Mouse (Mus musculus) limb, embryonic 12.5 days (tissue): Measurements from ENCODE around the gene Cul5. TPM values are rescaled to one million over a fixed set of nuclear protein-coding genes. Genes with fewer than 3 reads are reported as not detected.

Experiments used
- ATAC-seq: fragments of 200-750 bp; cut with Nextera tagmentation; 2 replicates; pipeline ENCODE4 v1.8.0; 2017; ENCODE audit warnings: low read depth, moderate TSS enrichment; ENCODE audit not compliant: insufficient number of reproducible peaks, insufficient read depth, low FRiP score, low TSS enrichment
- H3K27ac ChIP-seq: fragments of 300-500 bp; sonication (generic); 2 replicates; pipeline ENCODE4 v1.5.1; 2016; ENCODE audit warnings: mild to moderate bottlenecking, moderate library complexity
- H3K27me3 ChIP-seq: fragments of 300-500 bp; sonication (generic); 2 replicates; pipeline ENCODE4 v1.6.1; 2016; ENCODE audit warnings: mild to moderate bottlenecking, moderate library complexity
- H3K36me3 ChIP-seq: fragments of 300-500 bp; sonication (generic); 2 replicates; pipeline ENCODE4 v1.6.1; 2016; ENCODE audit warnings: mild to moderate bottlenecking, moderate library complexity
- H3K4me1 ChIP-seq: fragments of 300-500 bp; sonication (generic); replicated peaks from 2 replicates; pipeline ENCODE4 v1.6.1; 2016
- H3K4me2 ChIP-seq: fragments of 300-500 bp; sonication (generic); 2 replicates; pipeline ENCODE4 v1.6.1; 2016; ENCODE audit warnings: mild to moderate bottlenecking, moderate library complexity
- H3K4me3 ChIP-seq: fragments of 300-500 bp; sonication (generic); replicated peaks from 2 replicates; pipeline ENCODE4 v1.5.1; 2016; ENCODE audit warnings: mild to moderate bottlenecking
- H3K9ac ChIP-seq: fragments of 300-500 bp; sonication (generic); replicated peaks from 2 replicates; pipeline ENCODE4 v1.6.1; 2016; ENCODE audit warnings: mild to moderate bottlenecking, moderate library complexity
- H3K9me3 ChIP-seq: fragments of 300-500 bp; sonication (generic); 2 replicates; pipeline ENCODE4 v1.6.1; 2016; ENCODE audit warnings: mild to moderate bottlenecking, moderate library complexity
- WGBS: fragments of 180-500 bp; shearing (Covaris S2); methylation state at CpG from one replicate; pipeline ENCODE4 v1.1.7; 2016; 5-methylcytosine and 5-hydroxymethylcytosine counted together
- polyA plus RNA-seq: library from polyadenylated mRNA; unstranded; fragments of >200 nt; fragmentation: Nextera tagmentation; extraction: Ambion mirVana; gene quantifications from 2 replicates; pipeline ENCODE4 v1.2.1, GENCODE M21; 2016

Gene Cul5
- polyA plus RNA-seq, 1 experiment from 2014 or later = 47.2 TPM

- no peaks in the 10 kb centered on the region for H3K27me3 ChIP-seq
- no peaks in the 10 kb centered on the region for H3K36me3 ChIP-seq
- no peak overlapping the region for H3K9ac ChIP-seq
- H3K27ac ChIP-seq = no peak overlapping the region
- WGBS = 26% methylated on average over 3 of the region's 3 CpGs
- no peak overlapping the region for H3K4me2 ChIP-seq
- H3K9me3 ChIP-seq = no peaks in the 10 kb centered on the region
- H3K4me3 ChIP-seq = no peak overlapping the region
- H3K4me1 ChIP-seq = no peaks in the 10 kb centered on the region
- ATAC-seq = no peak
Observed at GRCm38 (mm10) chr9:53673571-53673970, 3.8 kb upstream of the Cul5 start.

- under 1% methylated on average over 74 of the region's 74 CpGs for WGBS
- Histone ChIP-seq H3K27me3 (no peaks in the 10 kb centered on the region), H3K27ac (peak overlapping the region; percentile 97), H3K4me2 (peak overlapping the region; percentile 84), H3K9me3 (no peaks in the 10 kb centered on the region), H3K4me1 (peaks cover 17% of the 10 kb centered on the region), H3K9ac (peak overlapping the region; percentile 96), H3K36me3 (no peaks in the 10 kb centered on the region), H3K4me3 (peak overlapping the region; percentile 91)
- peak; percentile 96 for ATAC-seq
Observed at GRCm38 (mm10) chr9:53667020-53667669, 2.7 kb downstream of the Cul5 start.

- ATAC-seq = peak; percentile 49; the same call in 1 of the 2 replicates
Observed at GRCm38 (mm10) chr9:53666665-53667019, 3.2 kb downstream of the Cul5 start.

DNA sequence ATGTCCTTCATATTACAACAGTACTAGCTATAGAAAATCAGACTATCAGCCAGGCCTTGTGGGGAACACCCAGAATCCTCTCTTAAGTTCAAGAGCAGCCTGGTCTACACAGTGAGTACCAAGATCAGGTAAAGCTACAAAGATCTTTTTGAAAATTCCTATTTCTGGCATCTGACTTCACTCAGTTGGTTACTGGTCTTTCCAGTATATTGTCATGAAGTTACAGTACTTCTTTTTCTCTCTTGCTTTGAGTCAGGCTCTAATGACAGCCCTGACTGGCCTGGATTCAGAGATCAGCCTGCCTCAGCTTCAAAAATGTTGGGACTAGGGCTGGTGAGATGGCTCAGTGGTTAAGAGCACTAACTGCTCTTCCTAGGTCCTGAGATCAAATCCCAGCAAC is 4.4 kb downstream of the Cul5 start:
- no peak overlapping the region for H3K9ac ChIP-seq
- H3K4me2 ChIP-seq = peak overlapping the region; percentile 84
- H3K27ac ChIP-seq = no peak overlapping the region
- H3K9me3 ChIP-seq = no peaks in the 10 kb centered on the region
- no peak for ATAC-seq
- H3K4me3 ChIP-seq = no peak overlapping the region
- no peaks in the 10 kb centered on the region for H3K27me3 ChIP-seq
- H3K36me3 ChIP-seq = 0 out of 2 replicates have a peak, but pooled peaks cover 3% of the 10 kb centered on the region
- peaks cover 17% of the 10 kb centered on the region for H3K4me1 ChIP-seq

More at GRCm38 (mm10) chr9:53666665-53667019, 3.2 kb downstream of the Cul5 start:
- Histone ChIP-seq H3K27me3 (no peaks in the 10 kb centered on the region), H3K4me3 (peak overlapping the region; percentile 91), H3K9me3 (no peaks in the 10 kb centered on the region), H3K9ac (peak overlapping the region; percentile 96), H3K36me3 (no peaks in the 10 kb centered on the region), H3K27ac (peak overlapping the region; percentile 97), H3K4me2 (peak overlapping the region; percentile 84), H3K4me1 (peaks cover 17% of the 10 kb centered on the region)
- whole genome bisulfite sequencing = under 1% methylated on average over 28 of the region's 28 CpGs

- H3K9ac ChIP-seq = no peak overlapping the region
- 0 out of 2 replicates have a peak, but pooled peaks cover 3% of the 10 kb centered on the region for H3K36me3 ChIP-seq
- no peak overlapping the region for H3K27ac ChIP-seq
- WGBS = 75% methylated on average over 2 of the region's 2 CpGs
- H3K9me3 ChIP-seq = no peaks in the 10 kb centered on the region
- peaks cover 17% of the 10 kb centered on the region for H3K4me1 ChIP-seq
- ATAC-seq = no peak
- H3K4me2 ChIP-seq = 0 out of 2 replicates have a peak overlapping the region, but pooled peaks have one; percentile 84
- H3K4me3 ChIP-seq = no peak overlapping the region
- no peaks in the 10 kb centered on the region for H3K27me3 ChIP-seq
Observed at GRCm38 (mm10) chr9:53664819-53665218, 5.0 kb downstream of the Cul5 start.

- no peak overlapping the region for H3K27ac ChIP-seq
- 95% methylated on average over 6 of the region's 6 CpGs for WGBS
- no peak overlapping the region for H3K4me3 ChIP-seq
- H3K27me3 ChIP-seq = no peaks in the 10 kb centered on the region
- no peaks in the 10 kb centered on the region for H3K4me1 ChIP-seq
- ATAC-seq = no peak
- peaks cover 79% of the 10 kb centered on the region for H3K36me3 ChIP-seq
- H3K9me3 ChIP-seq = no peaks in the 10 kb centered on the region
- H3K4me2 ChIP-seq = no peak overlapping the region
- H3K9ac ChIP-seq = no peak overlapping the region
Observed at GRCm38 (mm10) chr9:53634796-53635195, 35.0 kb downstream of the Cul5 start.

GRCm38 (mm10) chr9:53615246-53615645 is 54.6 kb downstream of the Cul5 start:
- Histone ChIP-seq H3K27ac (no peak overlapping the region), H3K36me3 (peaks cover 46% of the 10 kb centered on the region), H3K4me3 (no peak overlapping the region), H3K9ac (no peak overlapping the region), H3K9me3 (no peaks in the 10 kb centered on the region), H3K27me3 (no peaks in the 10 kb centered on the region), H3K4me1 (no peaks in the 10 kb centered on the region), H3K4me2 (no peak overlapping the region)
- WGBS = 80% methylated on average over 8 of the region's 8 CpGs
- no peak for ATAC-seq

- no peak overlapping the region for H3K27ac ChIP-seq
- peaks cover 37% of the 10 kb centered on the region for H3K36me3 ChIP-seq
- peaks cover 6% of the 10 kb centered on the region; the same call in 1 of the 2 replicates for H3K4me1 ChIP-seq
- no peak for ATAC-seq
- no peaks in the 10 kb centered on the region for H3K9me3 ChIP-seq
- H3K4me3 ChIP-seq = no peak overlapping the region
- no peak overlapping the region for H3K4me2 ChIP-seq
- 91% methylated on average over 4 of the region's 4 CpGs for WGBS
- no peaks in the 10 kb centered on the region for H3K27me3 ChIP-seq
- no peak overlapping the region for H3K9ac ChIP-seq
Observed at GRCm38 (mm10) chr9:53614286-53614685, 55.5 kb downstream of the Cul5 start.

- peak; percentile 99 for ATAC-seq
- no peak within 1 kb of the TSS for H3K27ac ChIP-seq
Observed at GRCm38 (mm10) chr9:53609968-53610781, 59.6 kb downstream of the Cul5 start, which contains the start of gene Acat1. TSS of gene Acat1 (minus strand) at chr9:53610382.

DNA sequence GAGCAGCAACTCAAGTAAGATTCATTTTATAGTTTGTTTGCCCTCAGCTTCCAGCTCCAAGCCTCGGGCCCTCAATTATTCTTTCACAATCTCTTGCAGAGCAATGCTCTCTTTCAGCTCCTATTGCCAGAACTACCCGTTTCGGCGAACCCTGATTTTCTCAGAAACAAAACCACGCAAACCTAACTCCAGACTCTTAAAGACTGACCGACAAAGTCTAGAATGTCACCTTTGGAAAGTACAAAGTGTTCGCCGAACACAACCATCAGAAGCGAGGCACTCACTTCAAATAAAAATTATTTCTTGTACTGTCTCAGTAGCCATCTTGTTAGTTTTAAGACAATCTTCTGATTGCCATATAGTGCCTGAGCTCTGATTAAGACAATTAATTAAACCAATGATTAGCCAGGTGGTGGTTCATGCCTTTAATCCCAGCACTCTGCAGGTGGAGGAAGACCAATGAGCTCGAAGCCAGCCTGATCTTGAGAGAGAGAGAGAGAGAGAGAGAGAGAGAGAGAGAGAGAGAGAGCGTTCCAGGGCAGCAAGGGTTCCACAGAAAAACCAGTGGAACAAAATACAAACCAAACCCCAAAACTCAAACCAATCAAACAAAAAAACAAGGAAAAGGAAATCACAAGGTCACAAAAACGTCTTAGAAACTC is 60.4 kb downstream of the Cul5 start:
- H3K27me3 ChIP-seq = no peaks in the 10 kb centered on the region

More at GRCm38 (mm10) chr9:53609968-53610781, 59.6 kb downstream of the Cul5 start, which contains the start of gene Acat1:
- Histone ChIP-seq H3K36me3 (peaks cover 10% of the 10 kb centered on the region), H3K4me2 (peak within 1 kb of the TSS; percentile 84), H3K27me3 (no peaks in the 10 kb centered on the region), H3K4me3 (peak within 1 kb of the TSS; percentile 70), H3K9ac (peak within 1 kb of the TSS; percentile 81), H3K4me1 (peaks cover 8% of the 10 kb centered on the region; the same call in 1 of the 2 replicates), H3K9me3 (no peaks in the 10 kb centered on the region)
- WGBS = 5% methylated on average over 52 of the region's 52 CpGs

GRCm38 (mm10) chr9:53607816-53608215 is 62.0 kb downstream of the Cul5 start:
- no peak overlapping the region for H3K4me2 ChIP-seq
- H3K9ac ChIP-seq = no peak overlapping the region
- H3K9me3 ChIP-seq = no peaks in the 10 kb centered on the region
- H3K4me1 ChIP-seq = peaks cover 8% of the 10 kb centered on the region; the same call in 1 of the 2 replicates
- H3K36me3 ChIP-seq = no peaks in the 10 kb centered on the region
- 89% methylated on average over 4 of the region's 4 CpGs for WGBS
- no peaks in the 10 kb centered on the region for H3K27me3 ChIP-seq
- ATAC-seq = no peak
- no peak overlapping the region for H3K4me3 ChIP-seq
- no peak overlapping the region for H3K27ac ChIP-seq

More for the DNA sequence above, 60.4 kb downstream of the Cul5 start:
- H3K4me2 ChIP-seq = peak overlapping the region; percentile 84
- no peak overlapping the region for H3K27ac ChIP-seq
- 0 out of 2 replicates have a peak, but pooled peaks cover 3% of the 10 kb centered on the region for H3K36me3 ChIP-seq
- H3K4me1 ChIP-seq = peaks cover 8% of the 10 kb centered on the region; the same call in 1 of the 2 replicates
- H3K9me3 ChIP-seq = no peaks in the 10 kb centered on the region
- peak overlapping the region; percentile 70 for H3K4me3 ChIP-seq
- WGBS = 76% methylated on average over 12 of the region's 12 CpGs
- no peak for ATAC-seq
- H3K9ac ChIP-seq = peak overlapping the region; percentile 81
